Mouse (Mus musculus) layer of hippocampus, adult 6 months (tissue): Measurements from ENCODE around the gene Mast1. TPM values are rescaled to one million over a fixed set of nuclear protein-coding genes. Genes with fewer than 3 reads are reported as not detected.
A peak's percentile ranks its signal among the peaks of the same experiment; 100 is the strongest.

Source experiments
- long read RNA-seq, 2 experiments: library from polyadenylated mRNA; unstranded; transcript quantifications; one replicate each; pipeline ENCODE4 v2.0.0; 2019 to 2020
- microRNA-seq: library from miRNA; unstranded; fragments of <30 nt; microRNA quantifications from one replicate; pipeline ENCODE4 v1.2.0, GENCODE M21; 2020
- polyA plus RNA-seq: library from polyadenylated mRNA; unstranded; fragments of <200 nt; fragmentation: Nextera tagmentation; gene quantifications from 2 replicates; pipeline ENCODE4 v1.2.3, GENCODE M21; 2021

Gene Mast1
- 11.2 and 18.3 TPM in 2 replicates for polyA plus RNA-seq
- long read RNA-seq, experiment 1, full-length matches to known transcripts: 1 of 16 reads
- long read RNA-seq, experiment 1, partial matches to known transcripts: 11 of 16 reads
- long read RNA-seq, experiment 1, other reads (novel, unspliced or antisense): 4 of 16 reads
- long read RNA-seq, experiment 2, full-length matches to known transcripts: 25 of 74 reads
- long read RNA-seq, experiment 2, partial matches to known transcripts: 35 of 74 reads
- long read RNA-seq, experiment 2, other reads (novel, unspliced or antisense): 14 of 74 reads

DNA sequence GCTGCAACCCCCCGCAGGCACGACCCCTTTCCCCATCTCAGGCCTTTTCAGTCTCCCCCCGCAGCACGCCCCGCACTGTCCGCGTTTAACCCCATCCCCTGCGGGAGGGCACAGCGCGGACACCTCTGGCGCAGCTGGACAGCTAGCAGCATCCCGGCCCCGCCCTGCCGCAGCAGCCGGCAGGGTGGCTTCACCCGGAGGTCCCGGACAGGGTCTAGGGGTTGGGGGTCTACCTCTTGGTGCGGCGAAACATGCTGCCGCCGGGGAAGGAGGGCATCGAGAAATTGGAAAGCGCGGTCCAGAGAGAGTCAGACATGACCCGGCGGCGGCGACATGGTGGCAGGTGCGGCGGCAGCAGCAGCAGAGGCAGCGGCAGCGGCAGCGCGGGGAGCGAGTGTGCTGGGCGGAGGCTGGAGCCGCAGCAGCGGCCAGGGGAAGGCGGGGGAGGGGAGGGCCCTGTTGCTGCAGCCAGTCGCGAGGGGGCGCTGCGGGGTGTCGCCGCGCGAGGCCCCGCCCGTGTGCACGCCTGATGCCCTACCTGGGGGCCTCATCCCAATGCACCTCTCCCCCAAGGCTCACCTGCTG lies at the start of gene Mast1:
Gene Mast1 (minus strand): TSS at position 398 of the 585 bp plus-strand sequence.

DNA sequence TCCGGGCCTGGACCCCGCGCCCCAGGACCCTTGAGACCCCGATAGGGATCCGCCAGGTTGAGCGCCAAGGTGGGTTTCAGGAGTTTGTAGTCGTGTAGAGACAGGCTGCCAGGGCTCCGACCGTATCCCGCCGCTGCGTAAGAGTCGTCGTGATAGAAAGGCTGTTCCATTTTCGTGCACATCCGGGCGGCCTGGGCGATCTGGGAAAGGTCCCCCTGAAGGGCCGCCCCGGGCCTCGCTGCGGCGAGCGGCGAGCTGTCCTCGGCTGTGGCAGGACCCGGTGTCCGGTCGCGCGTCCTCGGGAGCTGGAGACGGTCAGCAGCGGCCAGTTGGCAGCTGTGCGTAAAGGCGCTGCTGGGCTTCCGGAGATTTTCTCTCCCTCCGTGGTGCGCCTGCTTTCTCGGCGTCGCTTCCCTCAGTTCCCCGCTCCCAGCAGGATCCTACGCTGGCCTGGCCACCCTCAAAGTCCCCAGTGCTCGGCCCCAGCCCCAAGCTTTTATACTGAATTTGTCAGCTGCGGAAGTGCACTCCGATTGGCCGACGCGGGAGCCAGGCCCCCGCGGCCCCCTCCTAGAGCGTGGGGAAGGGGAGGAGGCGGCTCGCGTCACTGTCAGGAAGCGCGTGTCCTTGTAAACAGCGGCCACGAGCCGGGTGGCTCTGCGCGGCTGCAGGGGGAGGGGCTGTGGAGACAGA lies 41.2 kb upstream of the Mast1 start, which contains the start of gene Junb:
Gene Junb (minus strand): TSS at position 471 of the 693 bp plus-strand sequence.

DNA sequence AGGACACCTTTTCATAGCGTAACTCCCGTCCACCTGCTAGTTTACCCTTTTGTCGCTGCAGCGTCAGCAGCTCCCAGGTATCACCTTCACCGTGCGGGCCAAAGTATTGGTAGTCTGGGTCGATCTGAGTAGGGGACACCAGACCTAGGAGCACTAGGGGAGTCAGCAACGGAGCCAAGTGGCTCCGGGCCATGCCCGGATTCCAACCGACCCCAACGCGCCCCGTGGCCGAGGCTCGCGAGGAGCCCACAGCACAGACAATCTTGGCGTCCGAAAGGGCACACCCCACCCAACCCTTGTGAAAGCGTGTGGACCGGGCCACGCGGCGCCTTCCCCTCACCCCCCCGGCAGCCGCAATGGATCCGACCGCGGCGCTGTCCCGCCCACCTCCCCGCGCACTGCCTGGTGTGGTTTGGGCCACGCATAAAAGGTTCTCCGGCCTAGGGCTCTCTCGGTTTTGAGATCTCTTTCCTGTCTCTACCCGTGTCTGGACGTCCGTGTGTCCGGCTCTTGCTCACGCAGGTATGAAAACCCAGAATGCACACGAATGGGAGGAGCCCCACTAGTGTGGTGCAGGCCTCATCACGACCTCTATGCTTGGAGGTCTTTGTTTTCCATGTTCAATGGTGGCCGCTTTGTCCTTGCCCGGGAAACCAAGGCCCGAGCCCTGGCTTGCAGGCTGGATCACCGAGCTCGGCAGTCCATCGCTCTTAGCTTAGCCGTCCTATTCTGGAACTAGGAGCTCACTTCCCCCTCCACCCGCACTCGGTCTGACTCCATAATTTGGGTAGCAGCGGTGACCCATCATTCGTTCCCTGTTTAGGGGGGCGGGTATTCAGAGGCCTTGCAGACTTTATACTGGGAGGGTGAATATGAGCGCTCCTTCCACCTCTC lies 32.3 kb upstream of the Mast1 start, which contains the start of the genes Gm49661, Prdx2 and Rnaseh2a:
Gene Gm49661 (minus strand): TSS at position 193 of the 894 bp plus-strand sequence.
Gene Prdx2 (plus strand): TSS at position 347 of the 894 bp plus-strand sequence.
Gene Rnaseh2a (minus strand): TSS at position 527 of the 894 bp plus-strand sequence.

DNA sequence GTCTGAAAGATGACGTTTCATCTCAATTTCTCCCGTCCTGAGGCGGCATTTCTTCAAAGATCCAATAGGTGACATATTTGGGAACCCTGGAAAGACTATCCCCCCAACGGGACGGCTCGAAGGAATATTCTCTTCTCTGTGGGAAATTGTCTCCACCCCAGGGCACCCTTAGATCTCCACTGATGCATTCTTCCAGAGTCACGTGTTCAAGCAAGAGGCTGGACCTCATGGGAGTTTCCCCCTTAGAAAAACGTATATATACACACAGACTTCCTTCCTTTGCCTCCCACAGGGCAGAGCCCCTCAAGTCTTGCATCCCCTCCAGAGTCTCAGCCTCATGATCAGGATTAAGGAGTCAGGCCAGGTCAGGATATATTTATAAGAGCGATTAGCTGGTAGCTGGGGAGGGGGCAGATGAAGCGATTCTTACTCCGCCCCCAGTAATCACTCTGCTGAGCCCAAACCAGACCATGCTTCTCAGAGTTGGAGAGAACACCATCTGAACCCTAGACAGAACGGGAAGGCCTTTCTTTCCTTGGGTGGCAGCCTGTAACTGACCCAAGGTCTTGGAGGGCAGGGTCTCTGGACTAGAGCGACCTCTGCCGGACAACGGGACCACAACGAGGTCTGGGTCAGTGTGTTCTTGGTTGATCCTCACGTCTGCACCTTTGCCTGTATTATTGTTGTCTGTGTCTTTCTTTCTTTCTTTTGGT lies 9.5 kb upstream of the Mast1 start, which contains the start of gene Rtbdn:
Gene Rtbdn (plus strand): TSS at position 464 of the 713 bp plus-strand sequence.

DNA sequence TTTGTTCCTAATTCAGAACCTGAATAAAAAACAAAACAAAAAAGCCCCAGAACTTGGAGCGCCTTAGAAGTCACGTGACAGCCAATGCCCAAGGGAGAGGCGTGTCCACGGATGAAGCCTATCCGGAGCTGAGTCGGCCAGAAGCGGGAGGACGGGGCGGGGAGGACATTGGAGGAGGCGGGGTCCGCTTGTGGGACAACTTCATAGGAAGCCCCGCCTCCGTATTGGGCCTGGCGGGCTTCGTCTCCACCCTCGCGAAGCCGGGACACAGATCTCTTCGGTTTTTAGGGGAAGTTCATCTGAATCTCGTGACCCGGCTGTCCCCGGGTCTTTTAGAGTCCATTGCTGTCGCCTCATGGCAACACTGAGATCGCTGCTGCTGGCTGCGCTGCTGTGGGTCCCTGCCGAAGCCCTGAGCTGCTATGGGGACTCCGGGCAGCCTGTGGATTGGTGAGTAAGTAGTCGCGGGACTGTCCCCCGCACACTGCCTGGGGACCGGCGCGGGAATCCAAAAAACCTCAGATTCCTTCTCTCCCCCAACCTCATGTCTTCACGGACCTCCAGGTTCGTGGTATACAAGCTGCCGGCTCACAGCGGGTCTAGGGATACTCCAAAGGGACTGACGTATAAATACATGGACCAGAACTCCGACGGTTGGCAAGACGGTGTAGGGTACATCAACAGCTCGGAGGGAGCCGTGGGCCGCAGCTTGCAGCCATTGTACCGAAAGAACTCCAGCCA lies 28.6 kb downstream of the Mast1 start, which contains the start of gene Dnase2a:
Gene Dnase2a (plus strand): TSS at position 140 of the 741 bp plus-strand sequence.

DNA sequence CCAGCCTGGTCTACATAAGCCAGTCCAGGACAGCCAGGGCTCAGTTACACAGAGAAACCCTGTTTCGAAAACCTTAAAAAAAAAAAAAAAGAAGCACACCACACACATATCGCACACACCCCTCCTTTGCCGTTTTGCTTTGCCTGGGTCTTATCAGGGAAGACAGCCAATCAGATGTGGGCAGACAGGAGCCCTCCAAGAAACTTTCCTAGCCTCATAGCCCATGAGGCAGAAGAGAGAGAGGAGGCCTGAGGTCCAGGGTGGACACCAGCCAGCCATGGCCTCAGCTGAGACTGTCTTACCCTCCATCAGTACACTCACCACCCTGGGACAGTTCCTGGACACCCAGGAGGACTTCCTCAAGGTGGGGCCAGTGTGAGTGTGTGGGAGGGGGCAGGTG lies 35.4 kb downstream of the Mast1 start, which contains the start of gene Klf1:
Gene Klf1 (plus strand): TSS at position 177 of the 400 bp plus-strand sequence.

DNA sequence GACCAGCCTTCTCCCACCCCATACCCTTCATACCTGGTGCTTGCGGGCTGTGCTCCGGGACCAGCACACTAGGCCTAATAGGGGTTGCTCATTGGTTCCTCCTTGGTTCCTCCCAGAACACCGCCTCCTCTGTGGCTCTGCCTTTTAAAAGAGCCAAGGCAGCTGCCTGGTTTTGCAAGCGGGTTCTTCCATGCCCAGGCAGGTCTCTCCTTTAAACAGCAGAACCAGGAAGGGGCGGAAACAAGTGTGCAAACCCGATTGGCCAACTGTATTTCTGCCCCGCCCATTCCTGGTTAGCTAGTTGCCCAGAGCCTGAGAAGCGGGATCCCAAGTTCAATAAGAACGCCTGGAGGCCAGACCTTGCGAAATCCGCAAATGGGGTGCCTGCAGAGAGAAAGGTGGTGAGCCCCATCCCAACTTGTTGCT lies 43.4 kb downstream of the Mast1 start, which contains the start of gene Gcdh:
Gene Gcdh (minus strand): TSS at position 213 of the 426 bp plus-strand sequence.

DNA sequence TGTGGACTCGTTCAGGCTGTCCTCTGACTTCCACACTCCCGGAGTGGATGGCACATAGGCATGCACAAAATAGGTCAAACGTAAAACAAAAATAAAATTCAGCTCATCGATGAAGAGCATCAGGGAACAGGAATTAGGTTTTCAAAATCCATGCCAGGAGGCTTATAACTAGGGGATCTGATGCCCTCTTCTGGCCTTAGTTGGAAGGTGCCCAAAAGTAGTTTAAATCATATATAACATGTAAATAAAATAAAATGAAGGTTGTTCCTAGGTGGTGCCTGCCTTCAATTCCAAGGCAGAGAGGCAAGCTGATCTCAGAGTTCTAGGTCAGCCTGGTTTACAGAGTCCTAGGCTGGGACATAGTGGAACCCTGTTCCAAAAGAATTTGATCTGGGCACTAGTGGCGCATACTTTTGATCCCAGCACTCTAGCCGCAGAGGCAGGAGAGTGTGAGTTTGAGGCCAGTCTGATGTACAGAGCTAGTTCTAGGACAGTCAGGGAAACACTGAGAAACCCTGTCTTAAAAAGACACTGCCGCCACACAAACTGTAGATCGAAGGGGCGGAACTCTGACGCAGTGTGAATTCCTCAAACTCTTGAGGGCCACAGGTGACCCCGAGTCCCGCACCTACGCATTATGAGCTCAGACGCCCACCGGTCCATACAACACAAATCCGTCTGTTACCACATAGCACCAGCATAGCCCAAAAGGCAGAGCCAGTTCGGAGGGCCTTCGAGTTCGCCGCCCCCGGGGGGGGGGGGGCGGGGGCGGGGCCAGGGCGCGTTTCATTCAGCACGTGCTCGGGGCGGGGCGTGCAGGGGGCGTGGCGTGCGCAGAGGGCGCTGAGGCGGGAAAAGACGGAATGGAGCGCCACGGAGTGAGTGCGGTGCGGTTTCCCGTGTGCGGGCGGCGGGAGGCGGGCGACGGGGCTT lies 65.5 kb downstream of the Mast1 start, which contains the start of gene Syce2:
Gene Syce2 (plus strand): TSS at position 736 of the 933 bp plus-strand sequence.

Small RNAs within 50 kb of the gene (microRNA-seq; reads per million reads assigned to microRNA genes)
- gene Gm24197 (not detected), gene Mir7069 (9.0 reads per million, percentile 29 among the genes with 10 or more reads in this experiment)

Other genes starting within 250 kb of the Mast1 start
- gene Nacc1, start 249.5 kb downstream of the Mast1 start, polyA plus RNA-seq: 6.5 and 6.8 TPM in 2 replicates
- gene Lyl1, start 235.9 kb downstream of the Mast1 start, polyA plus RNA-seq: 1.7 and 2.2 TPM in 2 replicates
- 0.44 and 0.90 TPM in 2 replicates for gene G430095P16Rik, start 214.4 kb downstream of the Mast1 start, polyA plus RNA-seq
- 211 and 265 TPM in 2 replicates for gene Nfix, start 137.0 kb downstream of the Mast1 start, polyA plus RNA-seq
- gene Dand5, start 114.5 kb downstream of the Mast1 start, polyA plus RNA-seq: 14.6 and 16.6 TPM in 2 replicates
- gene Gadd45gip1, start 105.8 kb downstream of the Mast1 start, polyA plus RNA-seq: 36.3 and 37.5 TPM in 2 replicates
- gene Rad23a, start 96.7 kb downstream of the Mast1 start, polyA plus RNA-seq: 132 and 159 TPM in 2 replicates
- gene Calr, start 90.4 kb downstream of the Mast1 start, polyA plus RNA-seq: 92.3 and 126 TPM in 2 replicates
- 21.3 and 22.2 TPM in 2 replicates for gene Farsa, start 80.4 kb downstream of the Mast1 start, polyA plus RNA-seq
- 18.5 and 21.1 TPM in 2 replicates for gene Syce2, start 65.2 kb downstream of the Mast1 start, polyA plus RNA-seq
- 22.7 and 24.2 TPM in 2 replicates for gene Gcdh, start 43.4 kb downstream of the Mast1 start, polyA plus RNA-seq
- 0.15 and 0.30 TPM in 2 replicates for gene Klf1, start 35.4 kb downstream of the Mast1 start, polyA plus RNA-seq
- 4.5 and 6.6 TPM in 2 replicates for gene Dnase2a, start 28.8 kb downstream of the Mast1 start, polyA plus RNA-seq
- gene Rtbdn, start 9.6 kb upstream of the Mast1 start, polyA plus RNA-seq: 0.15 TPM in 1 of 2 replicates, not detected in the other
- gene Gm49661, start 32.1 kb upstream of the Mast1 start, polyA plus RNA-seq: not detected in 2 replicates
- 688 and 751 TPM in 2 replicates for gene Prdx2, start 32.2 kb upstream of the Mast1 start, polyA plus RNA-seq
- gene Rnaseh2a, start 32.4 kb upstream of the Mast1 start, polyA plus RNA-seq: 45.5 and 52.3 TPM in 2 replicates
- gene Junb, start 41.4 kb upstream of the Mast1 start, polyA plus RNA-seq: 142 and 144 TPM in 2 replicates
- gene Hook2, start 53.2 kb upstream of the Mast1 start, polyA plus RNA-seq: 5.0 and 6.2 TPM in 2 replicates
- gene Best2, start 77.2 kb upstream of the Mast1 start, polyA plus RNA-seq: 0.09 TPM in 1 of 2 replicates, not detected in the other
- gene Asna1, start 87.9 kb upstream of the Mast1 start, polyA plus RNA-seq: 31.7 and 41.1 TPM in 2 replicates
- gene Trir, start 89.5 kb upstream of the Mast1 start, polyA plus RNA-seq: 71.1 and 83.3 TPM in 2 replicates
- 24.3 and 26.5 TPM in 2 replicates for gene Tnpo2, start 99.6 kb upstream of the Mast1 start, polyA plus RNA-seq
- gene Fbxw9, start 122.7 kb upstream of the Mast1 start, polyA plus RNA-seq: 13.4 and 14.1 TPM in 2 replicates
- not detected in 2 replicates for gene Gm5741, start 130.6 kb upstream of the Mast1 start, polyA plus RNA-seq
- gene Dhps, start 134.4 kb upstream of the Mast1 start, polyA plus RNA-seq: 63.7 and 73.4 TPM in 2 replicates
- 140 and 142 TPM in 2 replicates for gene Wdr83os, start 143.4 kb upstream of the Mast1 start, polyA plus RNA-seq
- 35.6 and 36.8 TPM in 2 replicates for gene Wdr83, start 143.9 kb upstream of the Mast1 start, polyA plus RNA-seq
- gene Man2b1, start 145.9 kb upstream of the Mast1 start, polyA plus RNA-seq: 20.7 and 26.6 TPM in 2 replicates
- gene Zfp791, start 185.7 kb upstream of the Mast1 start, polyA plus RNA-seq: 1.4 and 1.6 TPM in 2 replicates
- gene Cks1brt, start 214.6 kb upstream of the Mast1 start, polyA plus RNA-seq: not detected in 2 replicates